Mouse (Mus musculus): ENCODE results near the gene Cacna1e. TPM values are rescaled to one million over a fixed set of nuclear protein-coding genes. Genes with fewer than 3 reads are reported as not detected.

The Cacna1e gene
- total RNA-seq, 2 experiments from 2014 or later: 0.14 to 0.26 TPM

DNA sequence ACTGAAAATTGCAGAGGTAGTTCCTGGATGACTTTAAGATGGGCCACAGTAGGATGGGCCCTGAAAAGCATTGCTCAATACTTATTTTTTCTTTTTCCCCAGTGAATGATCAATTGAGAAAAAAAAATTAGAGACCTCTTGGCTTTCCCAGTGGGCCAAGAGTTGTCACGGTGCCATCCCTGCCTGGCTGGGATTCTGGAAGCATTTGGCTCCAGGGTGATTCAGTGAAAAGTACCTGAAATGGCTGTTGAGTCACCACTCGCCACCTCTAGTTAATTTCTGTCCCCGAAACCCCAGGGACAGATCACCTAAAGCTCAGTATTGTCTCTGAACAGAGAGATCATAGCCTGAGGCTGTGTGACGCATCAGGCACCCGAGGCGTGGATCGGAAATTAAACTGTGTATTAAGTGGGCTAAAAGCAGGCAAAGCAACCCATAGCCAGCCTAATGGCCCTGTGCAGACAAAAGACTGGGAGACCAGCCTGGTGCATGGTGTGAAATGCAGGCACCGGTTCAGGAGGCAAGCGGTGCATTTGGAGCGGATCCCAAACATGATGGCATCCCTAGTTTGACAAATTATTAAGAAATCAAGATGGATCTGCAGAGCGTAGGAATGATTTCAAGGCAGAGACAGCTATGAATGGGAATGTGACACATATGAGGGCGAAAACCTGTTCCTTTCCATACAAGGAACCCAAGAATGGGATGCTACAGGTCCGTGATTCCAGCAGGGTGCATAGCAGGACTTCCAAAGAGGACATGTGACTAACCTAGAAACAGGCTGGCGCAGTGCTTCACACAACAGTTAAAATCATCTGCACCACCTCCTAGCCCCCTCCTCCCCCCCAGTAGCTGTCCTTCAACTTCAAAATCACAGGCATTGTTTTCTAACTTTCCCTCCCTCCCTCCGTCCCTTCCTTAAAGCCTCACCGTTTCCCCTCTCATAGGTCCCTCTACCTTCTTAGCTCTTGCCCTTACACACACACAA is 261.3 kb downstream of the Cacna1e start:
- no peak for DNase-seq

DNA sequence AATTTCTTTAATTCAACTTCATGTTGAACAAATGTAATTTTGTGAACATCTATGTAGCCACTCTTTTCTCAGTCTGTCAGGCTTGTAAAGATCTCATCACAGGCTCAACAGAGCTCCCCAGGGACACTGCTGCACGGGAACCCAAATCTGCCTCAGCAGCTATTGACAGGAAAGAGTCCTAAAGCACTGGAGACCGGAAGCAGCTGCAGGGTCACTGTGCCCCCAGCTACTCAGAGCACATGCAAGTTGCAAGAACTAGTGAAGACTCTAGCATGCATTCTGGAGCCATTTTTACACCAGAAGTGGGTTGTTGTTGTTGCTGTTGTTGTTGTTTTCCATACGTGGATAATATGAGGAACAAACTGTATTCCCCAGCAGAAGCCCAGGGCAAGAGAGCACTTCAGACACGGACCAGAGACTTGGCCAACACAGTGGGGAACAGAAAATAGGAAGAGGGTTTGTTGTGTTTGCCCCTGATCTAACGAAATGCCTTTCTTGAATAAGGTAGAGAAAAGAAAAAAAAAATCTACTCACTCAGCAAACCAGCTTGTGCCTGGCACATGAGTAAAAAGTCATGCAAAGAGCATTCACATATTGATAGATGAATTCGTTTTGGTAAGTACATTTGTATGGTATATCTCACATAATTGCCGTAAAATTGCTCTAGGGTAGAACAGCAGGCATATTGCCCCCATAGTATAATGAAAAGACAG is 266.4 kb downstream of the Cacna1e start:
- peak; percentile 27 for DNase-seq

DNA sequence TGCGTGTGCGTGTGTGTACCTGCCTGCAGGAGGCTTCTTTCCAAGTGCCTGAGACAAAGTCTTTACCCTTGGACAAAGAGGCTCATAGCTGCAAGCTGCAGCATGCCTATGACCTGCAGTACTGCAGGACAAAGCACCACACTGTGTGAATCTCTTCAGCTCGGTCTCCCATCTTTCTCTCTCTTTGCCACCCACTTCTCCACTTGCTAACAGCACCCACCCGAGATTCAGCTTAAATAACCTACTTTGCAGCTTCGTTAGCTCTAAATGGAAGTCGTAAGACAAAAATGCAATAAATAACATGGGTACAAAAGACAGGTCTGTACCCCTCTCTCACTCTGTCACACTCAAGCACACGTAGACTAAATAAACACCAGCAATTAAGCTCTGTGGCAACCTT is 268.5 kb downstream of the Cacna1e start:
- DNase-seq: no peak

DNA sequence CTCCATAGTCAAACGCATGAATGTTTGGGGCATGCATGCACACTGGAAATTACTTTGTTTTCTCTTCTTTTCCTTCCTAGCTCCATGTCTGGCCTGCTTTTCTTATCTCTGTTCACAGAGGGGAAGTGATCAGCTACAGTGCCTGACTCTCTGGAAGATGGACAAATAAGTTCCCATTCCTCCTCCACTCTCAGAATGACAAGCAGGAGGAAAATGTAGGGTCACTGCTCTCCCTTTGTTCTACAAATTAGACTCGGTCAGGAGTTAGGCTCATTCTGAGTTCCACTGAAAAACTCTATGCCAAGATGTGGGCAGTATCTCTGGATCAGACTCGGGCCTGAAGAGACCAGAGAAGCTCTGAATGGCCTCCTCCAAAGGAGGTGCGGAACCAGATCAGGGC is 275.8 kb downstream of the Cacna1e start:
- DNase-seq: no peak

DNA sequence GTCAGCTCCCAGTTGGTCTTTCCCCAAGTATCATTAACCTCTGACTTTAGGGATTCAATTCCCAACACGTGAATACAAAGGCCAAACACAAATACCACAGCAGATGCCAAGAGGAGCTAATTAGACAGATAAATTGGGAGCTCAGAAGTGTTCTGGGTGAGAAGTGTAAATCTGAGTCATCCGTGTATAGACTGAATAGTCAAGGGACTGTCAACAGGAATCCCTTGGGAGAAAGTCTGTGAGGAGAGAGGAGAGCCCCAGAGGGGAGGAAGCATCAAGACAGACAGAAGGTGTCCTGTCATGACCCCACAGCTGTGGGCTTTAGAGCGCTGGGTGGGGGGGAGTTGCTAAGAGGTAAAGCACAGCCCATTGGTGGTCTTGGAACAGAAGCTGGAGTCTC is 276.9 kb downstream of the Cacna1e start:
- no peak for DNase-seq

DNA sequence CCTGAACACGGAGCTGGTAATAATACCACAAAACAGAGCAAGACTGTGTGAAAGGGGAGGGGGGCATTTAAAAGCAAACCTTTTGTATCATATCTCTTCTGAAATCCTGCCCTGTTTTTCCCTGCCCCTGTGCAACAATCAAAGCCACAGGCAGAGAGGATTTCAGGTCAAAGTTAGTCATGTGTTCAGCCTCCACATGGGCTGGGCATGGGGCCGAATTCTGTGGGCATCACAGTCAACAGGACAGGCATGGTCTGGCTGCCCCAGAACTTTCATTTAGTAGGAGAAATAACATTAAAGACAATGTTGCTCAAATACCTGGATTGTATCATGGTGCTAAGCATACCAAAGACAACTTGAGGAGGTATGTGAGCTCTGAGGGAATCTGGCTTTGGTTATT is 278.7 kb downstream of the Cacna1e start:
- no peak for DNase-seq

DNA sequence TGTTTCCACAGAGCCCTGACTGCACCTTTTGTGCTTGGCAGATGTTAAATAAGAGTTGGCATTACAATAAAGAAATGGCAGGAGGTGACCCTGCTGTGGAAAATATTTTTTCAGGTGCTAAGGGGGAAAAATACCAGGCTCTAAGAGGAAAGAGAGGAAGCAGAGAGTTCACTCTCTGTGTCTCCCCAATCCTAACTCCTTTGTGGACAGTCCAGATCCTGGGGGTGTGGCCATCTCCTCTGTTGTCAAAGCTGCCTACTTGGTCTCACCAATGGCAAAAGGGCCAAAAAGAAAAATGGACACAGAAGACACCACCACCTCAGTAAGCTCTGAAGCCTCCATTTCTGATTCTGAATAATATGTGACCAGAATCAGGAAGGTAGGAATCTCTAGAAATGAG is 280.5 kb downstream of the Cacna1e start:
- DNase-seq: no peak

DNA sequence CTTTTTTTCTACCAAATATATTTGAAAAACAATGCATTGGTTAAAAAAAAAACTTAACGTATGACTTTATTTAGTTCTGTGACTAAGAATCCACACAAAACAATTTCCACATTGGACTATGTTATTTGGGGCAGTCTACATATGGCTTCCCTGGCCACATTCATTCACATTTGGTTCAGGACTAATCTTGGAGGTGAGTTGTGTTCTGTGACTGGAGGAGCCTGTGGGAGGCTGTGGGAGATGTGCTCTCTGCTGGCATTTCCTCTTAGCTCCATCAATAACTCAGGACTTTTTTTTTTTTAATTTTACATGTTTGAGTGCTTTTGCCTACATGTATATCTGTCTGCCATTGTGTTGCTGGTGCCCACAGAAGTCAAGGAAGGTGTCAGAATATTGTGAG is 281.8 kb downstream of the Cacna1e start:
- no peak for DNase-seq

DNA sequence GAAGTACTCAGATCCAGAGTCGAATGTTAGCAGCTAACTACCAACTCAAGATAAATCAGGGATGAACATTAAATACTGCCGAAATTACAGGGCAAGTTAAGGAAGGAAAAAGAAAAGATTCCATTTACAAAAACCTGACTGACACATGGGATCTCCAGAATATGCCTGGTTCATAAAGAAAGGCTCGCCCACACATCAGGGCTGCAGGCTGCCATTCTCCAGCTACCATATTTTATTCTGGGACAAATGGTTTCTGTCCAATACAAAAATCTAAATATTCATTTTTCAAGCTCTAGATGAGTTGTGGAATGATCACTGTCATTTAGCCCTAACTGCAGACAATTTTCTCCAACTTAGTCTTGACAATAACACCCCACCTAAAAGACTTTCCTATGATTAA is 301.8 kb downstream of the Cacna1e start:
- DNase-seq: no peak

DNA sequence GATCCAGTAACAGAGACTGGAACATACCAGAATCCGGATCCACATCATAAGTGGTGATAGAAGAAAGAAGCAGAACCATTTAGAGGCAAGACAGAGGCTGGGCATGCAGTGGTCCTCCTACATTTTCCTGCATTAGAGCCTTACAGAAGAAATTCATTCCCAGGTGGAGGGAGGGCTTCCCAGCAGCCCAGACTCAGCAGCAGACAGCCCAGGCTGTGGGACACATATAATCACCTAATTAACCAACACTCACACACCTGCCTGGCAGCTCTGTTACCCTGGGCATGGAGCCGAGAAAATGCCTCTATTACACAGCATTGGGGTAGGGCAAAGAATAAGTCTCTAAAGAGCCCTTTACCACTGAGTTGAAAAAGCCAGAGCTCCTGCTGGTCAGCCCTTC is 304.4 kb downstream of the Cacna1e start:
- DNase-seq: no peak

DNA sequence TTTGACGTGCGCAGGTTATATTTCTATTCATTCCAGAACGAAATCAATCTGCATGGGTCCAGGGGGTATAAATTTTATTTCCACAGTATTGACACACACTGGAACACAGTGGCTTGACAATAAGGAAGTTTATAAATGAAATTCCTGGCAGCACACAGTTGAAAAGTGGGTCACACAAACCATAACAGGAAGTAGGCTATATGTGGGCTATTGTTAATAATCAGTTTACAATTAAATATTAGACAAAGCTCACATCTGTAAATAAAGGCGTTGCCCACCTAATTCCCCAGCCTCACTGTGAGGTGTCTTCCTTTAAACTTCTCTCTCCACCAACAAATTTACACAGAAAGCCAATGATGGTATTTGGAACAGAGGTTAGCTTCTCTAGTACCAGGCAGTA is 305.6 kb downstream of the Cacna1e start:
- DNase-seq: no peak

DNA sequence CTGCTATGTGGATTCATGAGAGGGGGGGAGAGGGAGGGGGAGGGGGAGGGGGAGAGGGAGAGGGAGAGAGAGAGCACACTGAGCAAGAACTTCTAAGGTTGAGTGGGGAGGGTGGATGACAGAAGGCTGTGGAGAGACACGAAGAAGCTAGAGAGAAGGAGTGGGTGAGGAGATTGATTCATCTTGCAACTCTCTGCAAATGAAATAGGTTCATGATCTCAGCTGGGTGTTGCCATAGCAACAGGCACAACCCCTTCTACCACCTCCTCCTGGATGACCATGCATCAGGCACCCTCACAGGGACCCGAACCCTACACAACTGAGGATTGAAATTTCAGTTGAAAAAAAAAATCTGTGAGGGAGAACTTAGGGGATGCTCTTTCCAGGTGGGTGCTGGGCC is 307.9 kb downstream of the Cacna1e start:
- DNase-seq: no peak

DNA sequence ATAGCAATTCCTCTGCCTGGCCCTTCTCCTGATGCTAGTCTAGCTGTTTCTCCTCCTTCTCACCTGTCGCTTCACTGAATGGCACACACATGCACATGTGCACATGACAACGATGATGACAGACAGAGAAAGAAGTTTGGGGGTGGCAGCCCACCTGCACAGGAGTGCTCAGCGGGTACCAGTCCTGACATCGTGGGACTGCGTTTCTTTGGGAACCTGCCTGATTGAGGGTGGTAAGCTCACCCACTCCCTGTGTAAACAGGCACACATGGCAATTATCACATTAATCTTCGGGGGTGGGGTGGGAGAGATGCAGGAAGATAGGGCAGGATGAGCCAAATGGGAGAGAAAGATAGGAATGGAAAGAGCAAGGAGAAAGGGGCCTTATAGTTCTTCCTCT is 318.3 kb downstream of the Cacna1e start:
- no peak for DNase-seq

DNA sequence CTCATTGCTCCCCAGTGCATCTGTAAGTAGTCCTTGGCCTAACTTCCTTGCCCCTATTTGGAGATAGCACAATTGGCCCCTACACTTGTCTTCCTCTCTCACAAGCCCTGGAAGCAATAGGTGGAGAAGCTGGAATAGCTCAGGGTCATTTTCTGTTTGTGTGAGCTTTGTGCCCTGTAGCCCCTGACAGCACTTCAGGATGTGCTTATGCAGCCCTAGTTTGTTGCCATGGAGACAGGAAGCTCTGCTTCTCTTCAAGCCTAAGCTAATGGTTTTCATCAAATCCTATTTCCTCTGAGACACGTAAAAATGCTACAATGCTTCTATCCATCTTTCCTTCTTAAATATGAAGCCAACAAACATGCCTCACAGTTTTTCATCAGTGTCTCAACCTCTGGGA is 328.5 kb downstream of the Cacna1e start:
- no peak for DNase-seq

DNA sequence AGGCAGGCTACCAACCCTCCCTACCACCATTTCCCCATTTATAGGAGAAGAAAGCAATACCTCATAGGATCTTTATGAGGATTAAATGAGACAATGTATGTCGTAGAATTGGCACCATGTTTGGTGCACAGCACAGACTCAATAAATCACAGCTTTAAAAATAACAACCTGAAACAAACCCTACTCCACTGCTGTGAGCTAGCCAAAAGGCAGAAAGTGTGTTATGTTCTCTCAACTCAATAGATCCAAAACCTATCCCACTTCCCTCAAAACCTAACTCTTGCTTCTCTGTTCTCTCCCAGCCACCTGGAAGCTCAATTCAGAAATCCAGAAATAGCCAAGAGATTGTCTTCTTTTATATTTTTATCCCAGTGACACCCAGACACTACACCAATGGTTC is 331.2 kb downstream of the Cacna1e start:
- no peak for DNase-seq

DNA sequence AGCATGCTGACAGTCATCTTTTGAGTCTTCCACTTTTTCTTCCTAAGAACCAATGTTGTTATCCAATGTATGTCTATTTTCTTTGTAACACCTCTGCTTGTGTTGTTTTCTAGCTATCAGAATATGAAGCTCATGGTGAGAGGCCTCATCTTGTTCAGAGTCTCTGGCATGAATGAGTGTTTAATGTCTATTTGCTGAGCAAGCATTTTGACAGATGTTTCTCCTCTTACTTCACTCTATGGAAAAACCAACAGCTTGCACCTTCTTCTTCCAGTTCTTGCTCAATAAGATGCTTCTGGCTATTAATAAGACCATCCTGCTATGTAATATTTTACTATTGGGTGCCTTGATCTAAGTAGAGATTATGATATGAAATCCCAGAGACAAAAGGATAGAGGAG is 346.9 kb downstream of the Cacna1e start:
- no peak for DNase-seq

DNA sequence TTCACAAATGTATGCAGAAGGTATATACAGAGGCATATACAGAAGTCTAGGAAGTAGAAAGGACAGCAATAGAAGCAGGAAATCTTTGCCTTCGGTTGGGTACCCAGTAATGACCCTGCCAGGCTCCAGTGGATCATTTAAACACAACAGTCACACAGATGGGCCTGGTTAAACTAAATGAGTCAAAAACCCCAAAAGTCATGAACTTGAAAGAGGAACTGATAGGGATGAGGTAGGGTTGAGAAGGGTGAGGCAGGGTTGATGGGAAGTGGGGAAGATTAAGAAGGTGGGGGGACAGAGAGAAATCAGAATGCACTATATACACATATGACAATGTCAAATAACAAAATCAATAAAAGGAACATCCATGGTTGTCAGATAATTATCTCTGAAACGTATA is 347.5 kb downstream of the Cacna1e start:
- no peak for DNase-seq

DNA sequence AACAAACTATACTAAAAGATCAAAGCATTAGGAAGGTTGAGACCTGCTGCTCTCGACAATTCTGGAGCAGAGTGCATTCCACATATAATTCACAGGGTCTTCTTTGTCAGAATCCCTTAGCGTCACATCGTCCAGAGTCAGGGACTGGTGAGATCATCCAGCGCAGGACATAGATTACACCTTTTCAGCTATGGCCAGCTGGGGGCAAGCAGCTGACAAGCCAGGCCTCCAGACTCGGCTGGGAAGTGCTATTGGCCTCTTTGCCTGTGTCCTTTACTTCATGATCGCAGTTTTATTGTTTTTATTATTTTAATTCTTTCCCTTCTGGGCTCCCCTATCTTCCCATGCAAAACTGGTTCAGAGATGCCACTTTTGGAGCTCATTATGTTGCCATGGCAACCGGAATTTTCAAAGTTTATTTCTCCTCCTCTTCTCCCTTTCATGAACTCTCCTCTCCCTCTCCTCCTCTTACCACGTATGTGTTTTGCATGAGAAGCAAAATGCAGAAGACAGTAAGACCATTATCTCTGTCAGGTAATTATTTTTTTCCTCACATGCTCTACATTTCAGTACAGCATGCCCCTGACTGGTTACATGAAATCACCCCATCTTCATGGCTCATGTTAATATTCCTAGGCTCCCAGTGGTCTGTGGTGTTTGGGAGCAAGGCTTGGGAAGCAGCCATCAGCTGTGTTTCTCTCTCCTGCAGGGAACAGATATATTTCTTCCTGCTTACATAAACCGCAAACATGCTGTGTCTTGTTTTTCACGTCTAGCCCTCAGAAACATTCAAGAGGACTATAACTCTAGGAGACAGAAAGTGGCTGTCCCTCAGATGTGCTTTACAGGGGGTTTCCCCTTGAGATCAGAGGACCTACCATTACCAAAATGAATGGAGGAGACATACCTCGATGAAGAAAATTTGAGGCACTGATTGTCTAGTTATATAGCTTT is 351.0 kb downstream of the Cacna1e start:
- no peak for DNase-seq

DNA sequence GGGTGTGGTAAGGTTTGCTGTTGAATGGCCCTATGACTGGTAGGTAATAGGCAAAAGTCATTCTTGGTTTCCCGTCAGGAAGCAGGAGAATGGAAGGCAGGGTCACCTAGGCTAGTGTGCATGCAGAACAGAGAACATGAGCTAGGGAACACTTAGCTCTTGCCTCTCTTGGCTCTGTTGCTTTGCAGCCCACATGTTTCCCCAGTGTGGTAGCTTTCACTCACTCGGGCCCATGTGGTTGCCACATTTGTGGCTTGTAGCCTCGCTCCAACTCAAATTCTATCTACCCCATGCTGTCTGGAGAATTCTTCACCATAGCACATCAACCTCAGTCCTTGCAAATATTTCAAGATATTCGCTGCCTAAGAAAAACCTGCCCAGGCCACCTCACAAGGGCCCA is 354.6 kb downstream of the Cacna1e start:
- DNase-seq: no peak

DNA sequence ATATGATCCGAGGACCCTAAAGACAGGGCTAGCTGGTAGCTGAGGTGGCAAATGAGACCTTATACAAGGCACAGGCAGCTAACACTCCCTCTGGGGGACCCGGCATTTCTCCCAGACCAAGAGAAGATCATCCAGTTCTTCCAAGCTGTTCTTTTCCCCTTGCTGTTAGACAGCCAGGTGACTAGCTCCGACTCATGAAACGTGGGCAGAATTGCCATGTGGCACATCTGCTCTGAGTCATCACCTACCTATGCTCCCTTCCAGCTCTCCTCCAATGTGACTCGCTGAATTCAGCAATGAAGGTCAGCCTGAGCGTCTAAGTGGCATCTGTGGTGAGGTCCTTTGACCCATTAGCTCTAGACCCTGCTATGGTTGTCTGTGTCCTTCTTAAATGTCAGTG is 355.5 kb downstream of the Cacna1e start:
- DNase-seq: no peak

DNA sequence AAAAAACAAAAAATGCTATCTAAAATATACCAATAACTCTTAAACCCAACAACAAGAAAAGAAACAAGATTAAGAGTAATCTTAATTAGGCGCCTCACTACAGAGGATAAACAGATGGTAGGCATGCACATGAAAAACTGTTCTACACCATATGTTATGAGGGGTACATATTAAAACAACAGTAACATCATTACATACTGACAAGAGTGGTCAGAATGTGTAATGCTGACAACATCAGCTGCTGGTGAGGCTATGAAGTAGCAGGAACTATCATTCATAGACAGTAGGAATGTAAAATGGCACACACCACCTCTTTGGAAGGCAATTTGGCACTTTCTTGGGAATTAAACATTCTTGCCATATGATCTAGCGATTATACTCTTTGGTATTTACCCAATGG is 363.6 kb downstream of the Cacna1e start:
- no peak for DNase-seq

DNA sequence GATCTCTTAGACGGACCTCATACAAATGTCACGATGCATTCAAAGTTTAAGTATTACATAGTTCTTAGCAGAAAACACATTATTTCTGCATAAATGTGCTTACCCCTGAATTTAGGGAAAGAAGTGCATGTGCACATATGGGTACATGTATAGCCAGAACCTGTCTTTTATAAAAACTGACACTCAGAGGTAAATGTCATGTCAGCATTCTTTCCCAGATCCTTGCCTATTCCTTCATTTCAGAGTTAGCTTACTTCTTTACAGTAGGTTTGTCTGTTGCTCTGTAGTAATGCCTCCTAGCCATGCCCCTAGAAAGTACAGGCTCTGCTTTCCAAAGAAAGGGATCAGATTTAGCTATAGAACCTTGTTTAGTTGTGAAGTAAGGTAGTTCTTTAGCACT is 369.0 kb downstream of the Cacna1e start:
- no peak for DNase-seq

DNA sequence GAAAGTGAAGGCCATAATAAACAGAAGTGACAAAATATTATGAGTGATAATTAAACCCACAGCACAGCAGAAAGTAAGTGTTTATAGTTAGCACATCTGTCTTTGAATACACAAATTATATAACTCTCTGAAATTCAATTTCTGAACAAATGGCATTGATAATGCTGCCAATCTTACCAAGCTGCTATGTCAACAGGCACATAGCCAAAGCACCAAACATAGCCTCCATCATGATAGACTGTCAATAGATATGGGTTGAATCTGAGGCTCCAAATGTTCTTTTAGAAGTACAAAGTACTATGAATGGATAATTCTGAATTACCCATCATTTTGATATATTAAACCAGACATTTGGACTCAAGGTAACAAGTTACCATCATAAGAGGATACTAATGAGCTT is 372.6 kb downstream of the Cacna1e start:
- DNase-seq: no peak
